In genomic region chr7:46279946-46280345, GRCm38 (mm10) we compare ENCODE assay signal across 8 mouse cellular contexts. TPM values are rescaled to one million over a fixed set of nuclear protein-coding genes. Genes with fewer than 3 reads are reported as not detected.
DNase-seq lines count a peak whose midpoint lies in the region; ATAC-seq and TF ChIP-seq lines count a peak whose summit lies in the region.

No protein-coding gene starts in this region.

- intact Hi-C loops in heart, postnatal 14 days (cut with DNase I) = loop anchor here (1.0 to 2.0 kb wide), 2 partner anchors 97 to 327 kb away; no protein-coding TSS in a partner anchor
- intact Hi-C loops in left cerebral cortex, postnatal 14 days (cut with DNase I) = loop anchor here (2.0 kb wide), 2 partner anchors 99 to 327 kb away; no protein-coding TSS in a partner anchor

- H3K27me3 ChIP-seq in kidney, embryonic 14.5 days (ENCODE audit: control insufficient read depth, insufficient read depth, low read length) = peaks cover 5% of the 10 kb centered on the region; the same call in 1 of the 2 replicates
- H3K27me3 ChIP-seq in cerebellum, adult 2 months (ENCODE audit: control insufficient read depth, insufficient read depth, low read length) = no peaks in the 10 kb centered on the region

- no peaks in the 10 kb centered on the region for H3K4me1 ChIP-seq in kidney, embryonic 14.5 days (ENCODE audit: control insufficient read depth, insufficient read depth, low read length)
- no peaks in the 10 kb centered on the region for H3K4me1 ChIP-seq in cerebellum, adult 2 months (ENCODE audit: control insufficient read depth, insufficient read depth, low read length)

- no peak for TF ChIP-seq POLR2A in cerebellum, adult 2 months (IDR thresholded peaks at IDR 0.05; ENCODE audit: borderline replicate concordance, insufficient read depth, low read length)

- WGBS in kidney, embryonic 14.5 days = 10% methylated on average over 6 of the region's 6 CpGs
- WGBS in cerebellum, adult 2 months = 8% methylated on average over 6 of the region's 6 CpGs

- H3K27ac ChIP-seq in kidney, embryonic 14.5 days (ENCODE audit: low read depth, low read length) = no peak overlapping the region
- no peak overlapping the region for H3K27ac ChIP-seq in cerebellum, adult 2 months (ENCODE audit: insufficient read depth, low read length)

- peak; percentile 26 to 39 for DNase-seq in kidney, adult 8-10 months
- peak; percentile 39 for DNase-seq in Muller cell, postnatal 12 days (ENCODE audit: inconsistent ontology term)
- DNase-seq in cerebellum, adult 2 months = peak; percentile 55 to 61
- DNase-seq in heart, postnatal 14 days = peak; percentile 36 to 61
- DNase-seq in left cerebral cortex, postnatal 14 days (ENCODE audit: low spot score in 2 of 2) = peak; percentile 67 to 80
- peak; percentile 87 for DNase-seq in retina, postnatal 1 day

- H3K36me3 ChIP-seq in kidney, embryonic 14.5 days (ENCODE audit: control insufficient read depth, insufficient read depth, low read length) = no peaks in the 10 kb centered on the region

- no peak overlapping the region for H3K9ac ChIP-seq in kidney, embryonic 14.5 days (ENCODE audit: low read depth, low read length)

- peak; percentile 74 for TF ChIP-seq CTCF in cerebellum, adult 2 months (IDR thresholded peaks at IDR 0.05; ENCODE audit: borderline replicate concordance, insufficient read depth, low read depth, low read length)

- no peak overlapping the region for H3K4me3 ChIP-seq in kidney, embryonic 14.5 days (ENCODE audit: low read length)
- H3K4me3 ChIP-seq in cerebellum, adult 2 months (replicated peaks; ENCODE audit: insufficient read depth, low read depth, low read length) = no peak overlapping the region

- no peak overlapping the region for H3K4me2 ChIP-seq in kidney, embryonic 14.5 days (replicated peaks; ENCODE audit: low read depth, low read length)

- no peak for ATAC-seq in kidney, embryonic 14.5 days (ENCODE audit: low FRiP score, low TSS enrichment)
- ATAC-seq in erythroblast, adult 5-6 weeks (replicated peaks; ENCODE audit: low FRiP score, poor library complexity, severe bottlenecking) = no peak

- H3K9me3 ChIP-seq in kidney, embryonic 14.5 days (ENCODE audit: control insufficient read depth, low read length) = no peaks in the 10 kb centered on the region

RNA-seq across cellular contexts. Expression of gene Otog, which starts 39.2 kb away (rescaled TPM):
- 0.03 TPM in 1 of 2 replicates, not detected in the other for polyA plus RNA-seq in kidney, embryonic 14.5 days (2014; fragmentation: Nextera tagmentation; extraction: Ambion mirVana)
- polyA plus RNA-seq in cerebellum, adult 2 months (2012; rRNA removed) = 0.03 and 0.08 TPM in 2 replicates
- total RNA-seq in heart, postnatal 14 days (2021) = not detected
- under 1 TPM; 0.21 to 0.24 TPM for total RNA-seq in left cerebral cortex, postnatal 14 days (2021)
- not detected in 2 replicates for total RNA-seq in erythroblast, adult 5-6 weeks (2015; ENCODE audit: low replicate concordance)
- total RNA-seq in erythroblast, adult 5-6 weeks (2017; ENCODE audit: low replicate concordance) = not detected in 2 replicates

RNA-seq across cellular contexts. Expression of gene Ush1c, which starts 41.6 kb away (rescaled TPM):
- polyA plus RNA-seq in kidney, embryonic 14.5 days (2014; fragmentation: Nextera tagmentation; extraction: Ambion mirVana) = 4.7 and 8.7 TPM in 2 replicates
- polyA plus RNA-seq in cerebellum, adult 2 months (2012; rRNA removed) = 0.13 and 0.16 TPM in 2 replicates
- total RNA-seq in heart, postnatal 14 days (2021) = 10 to 100 TPM; 10.7 to 12.8 TPM
- total RNA-seq in left cerebral cortex, postnatal 14 days (2021) = under 1 TPM in 1 of 2 experiments, not detected in 1; 0.74 TPM
- total RNA-seq in erythroblast, adult 5-6 weeks (2015; ENCODE audit: low replicate concordance) = not detected in 2 replicates
- not detected in 2 replicates for total RNA-seq in erythroblast, adult 5-6 weeks (2017; ENCODE audit: low replicate concordance)

Comparison
In these comparisons a context has a peak if more than half of its experiments do, and no peak if none do; other contexts are left out.
1. DNase-seq: peak in every context shown above with its lines; median percentile 87 in retina, postnatal 1 day; 74 in left cerebral cortex, postnatal 14 days; 58 in cerebellum, adult 2 months; 48 in heart, postnatal 14 days; 39 in Muller cell, postnatal 12 days; 32 in kidney, adult 8-10 months.
2. RNA of gene Ush1c, which starts 41.6 kb away (total RNA-seq): 10.7 to 12.8 TPM in heart, postnatal 14 days; 0.74 TPM in left cerebral cortex, postnatal 14 days and not detected in erythroblast, adult 5-6 weeks; every median in the first group is over 4 times any median in the second.